Mouse (Mus musculus) hematopoietic stem cell, adult 5-6 weeks (primary cell): ENCODE measurements around the gene Rims4. TPM values are rescaled to one million over a fixed set of nuclear protein-coding genes. Genes with fewer than 3 reads are reported as not detected.
A peak's percentile ranks its signal among the peaks of the same experiment; 100 is the strongest.

Source experiments
- ATAC-seq, 2 experiments: fragments of 125-278 bp in 1 of 2; replicated peaks in 1 of 2; 2 replicates each; pipeline ENCODE4 v1.8.0; 2016 to 2017; ENCODE audit warnings: inconsistent platforms in 2 of 2, mild to moderate bottlenecking in 2 of 2, moderate number of reproducible peaks in 2 of 2, low read depth in 1 of 2, moderate TSS enrichment in 1 of 2; ENCODE audit not compliant: low FRiP score in 2 of 2, poor library complexity in 2 of 2, severe bottlenecking in 2 of 2, insufficient read depth in 1 of 2, low TSS enrichment in 1 of 2
- total RNA-seq: library from RNA; stranded (forward); fragments of 172-1452, 232-1000 nt; gene quantifications from 2 replicates; pipeline ENCODE4 v1.2.3, GENCODE M21; 2017

Gene Rims4
- total RNA-seq, 1 experiment from 2014 or later: not detected

DNA sequence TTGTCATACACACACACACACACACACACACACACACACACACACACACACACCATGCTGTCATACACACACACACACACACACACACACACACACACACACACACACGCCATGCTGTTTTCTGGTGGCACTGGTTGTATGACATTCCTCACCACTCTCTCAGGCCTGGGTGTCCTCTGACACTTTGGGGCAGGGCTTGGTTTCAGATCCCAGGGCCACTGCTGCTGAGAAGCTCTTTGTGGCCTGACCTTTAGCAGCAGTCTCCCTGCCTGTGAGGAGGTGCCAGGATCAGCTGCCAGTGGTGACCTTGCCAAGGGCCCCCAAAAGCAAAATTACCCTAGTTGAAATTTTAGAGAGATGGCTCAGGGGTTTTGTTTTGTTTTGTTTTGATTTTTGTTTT, 92.6 kb downstream of the Rims4 start:
- no peak for ATAC-seq

DNA sequence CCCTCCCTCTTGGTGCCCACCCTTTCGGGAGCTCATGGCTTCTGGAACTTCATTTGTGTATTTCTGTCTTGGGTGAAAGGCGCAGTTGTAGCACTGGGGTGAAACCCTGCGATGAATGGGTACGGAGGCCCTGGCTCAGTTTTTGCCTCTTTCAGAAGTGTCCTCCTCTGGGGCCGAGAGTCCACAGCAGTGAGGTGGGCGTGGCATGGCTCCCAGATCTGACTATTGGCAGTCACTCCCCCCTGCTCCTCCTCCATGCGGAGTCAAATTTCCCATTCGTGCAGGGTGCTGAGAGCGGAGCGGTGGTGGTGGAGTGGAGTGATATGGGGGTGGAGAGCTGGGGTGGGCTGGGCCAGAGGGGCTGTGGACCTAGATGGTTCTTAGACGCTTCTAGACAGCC, 94.7 kb downstream of the Rims4 start:
- no peak for ATAC-seq

DNA sequence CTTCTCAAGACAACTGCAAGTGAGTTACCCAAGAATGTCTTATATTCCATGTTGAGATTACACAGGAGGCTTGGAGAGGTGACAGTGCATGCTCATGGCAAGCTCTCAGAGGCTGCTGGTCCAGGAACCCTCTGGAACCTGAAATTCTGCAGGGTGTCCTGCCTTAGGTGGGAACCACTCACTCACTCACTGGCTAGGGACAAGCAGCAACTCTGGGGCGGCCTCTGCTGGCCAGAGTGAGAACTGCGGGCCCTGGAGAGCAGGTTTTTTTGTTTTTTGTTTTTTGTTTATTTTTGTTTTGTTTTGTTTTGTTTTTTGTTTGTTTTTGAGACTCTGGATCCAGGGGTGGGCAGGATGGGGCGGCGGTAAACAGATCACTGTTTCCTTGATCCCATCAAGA, 95.2 kb downstream of the Rims4 start:
- ATAC-seq: peak in 1 of 2 experiments; percentile 44; a peak in 2 of 4 replicates

DNA sequence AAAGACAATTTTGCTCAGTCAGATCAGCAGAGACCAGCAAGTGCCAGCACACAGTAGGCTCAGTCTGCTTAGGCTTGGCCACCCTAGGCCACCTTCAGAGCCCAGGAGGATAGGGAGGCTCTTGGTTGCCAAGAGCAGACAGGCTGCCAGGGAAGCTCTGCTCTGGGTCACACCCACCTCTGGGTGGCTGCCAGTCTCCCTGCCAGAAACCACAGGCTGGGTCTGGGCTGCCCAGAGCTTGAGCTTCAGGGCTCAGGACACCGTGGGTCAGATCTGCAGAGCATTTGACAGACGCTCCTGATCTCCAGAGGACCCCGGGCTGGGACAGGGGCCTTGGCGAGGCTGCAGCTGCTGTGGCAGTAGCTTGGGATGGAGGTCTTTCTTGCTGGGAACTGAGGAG, 97.9 kb downstream of the Rims4 start, which contains the start of gene Ccn5:
TSS of gene Ccn5 (plus strand) at position 255 of the 400 bp plus-strand sequence.
- peak; percentile 75 to 87 for ATAC-seq

DNA sequence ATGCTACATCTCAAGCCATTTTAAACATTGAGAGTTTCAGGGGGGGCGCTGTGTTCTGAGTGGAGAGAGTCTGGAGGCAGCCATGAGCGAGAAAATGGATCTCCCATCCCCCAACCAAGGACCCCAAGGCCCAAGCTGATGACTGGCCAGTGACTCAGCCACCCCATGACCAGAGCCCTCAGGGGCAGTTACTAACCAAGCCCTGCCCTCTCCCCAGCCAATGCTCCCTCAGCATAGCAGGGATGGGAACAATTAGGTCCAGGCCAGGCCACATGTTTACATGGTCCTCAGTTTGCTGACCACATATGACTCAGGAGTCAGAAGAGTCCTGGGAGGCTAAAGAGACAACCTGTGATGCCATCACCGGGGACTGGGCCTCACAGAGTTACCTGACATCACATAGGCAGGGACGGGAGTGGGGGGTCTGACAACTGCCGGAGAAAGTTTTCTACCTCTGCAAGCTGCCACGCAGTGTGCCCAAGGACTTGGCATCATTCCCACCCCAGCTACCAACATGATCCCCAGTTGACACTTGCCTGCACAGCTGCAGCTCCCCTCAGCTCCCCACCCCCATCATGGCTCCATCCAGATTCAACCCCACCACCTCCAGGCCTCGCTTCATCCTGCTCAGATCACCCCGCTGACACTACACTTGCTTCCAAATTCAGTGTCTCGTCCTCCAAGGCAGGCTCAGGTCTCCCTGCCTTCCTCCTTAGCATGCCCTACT, 103.6 kb downstream of the Rims4 start:
- ATAC-seq: no peak

DNA sequence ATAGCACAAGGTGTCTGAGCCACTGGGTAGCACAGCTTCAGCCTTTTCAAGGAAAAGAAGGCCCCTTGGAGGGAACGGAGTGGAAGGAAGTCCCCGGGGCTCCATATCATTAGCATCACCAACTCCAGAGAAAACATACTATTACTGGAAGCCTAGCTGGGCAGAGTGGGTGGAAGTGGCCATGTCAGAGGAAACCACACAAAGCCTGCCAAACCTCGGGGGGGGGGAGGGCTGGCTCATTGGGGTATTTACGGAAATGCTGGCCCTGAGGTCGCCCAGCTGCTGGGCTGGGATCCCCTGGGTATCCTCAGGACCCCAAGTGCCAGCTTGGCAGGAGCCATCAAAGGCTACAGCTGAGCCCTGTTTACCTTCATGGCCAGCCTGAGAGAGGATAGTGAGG, 105.4 kb downstream of the Rims4 start:
- peak; percentile 77 to 78 for ATAC-seq

Other genes starting within 250 kb of the Rims4 start
- 28.3 and 33.0 TPM in 2 replicates for gene Ada, start 168.4 kb downstream of the Rims4 start, total RNA-seq
- gene Ccn5, start 97.8 kb downstream of the Rims4 start, total RNA-seq: not detected in 2 replicates
- not detected in 2 replicates for gene Kcnk15, start 65.0 kb downstream of the Rims4 start, total RNA-seq
- 66.2 and 87.0 TPM in 2 replicates for gene Ywhab, start 76.3 kb upstream of the Rims4 start, total RNA-seq
- 0.05 and 0.13 TPM in 2 replicates for gene Pabpc1l, start 106.8 kb upstream of the Rims4 start, total RNA-seq
- gene Stk4, start 151.6 kb upstream of the Rims4 start, total RNA-seq: 163 and 235 TPM in 2 replicates
- 44.8 and 46.7 TPM in 2 replicates for gene Tomm34, start 152.5 kb upstream of the Rims4 start, total RNA-seq